Mouse (Mus musculus) spleen, embryonic (tissue): ENCODE data around the gene Rep15.

Experiments used
- CTCF ChIA-PET: fragments of 350-600 bp; sonication (Branson Sonifier 250); formaldehyde crosslinking; loops from one replicate; lab custom pipeline; 2022; lab: Charles Lee

The Rep15 gene

GRCm38 (mm10) chr6:147032303-147032925 lies at the start of gene Rep15:
Rep15 (plus strand) TSS chr6:147032584.
- CTCF ChIA-PET, result no interaction called here

- CTCF ChIA-PET, result no interaction called here
Measured at GRCm38 (mm10) chr6:146984569-146984968, 47.8 kb upstream of the Rep15 start.

GRCm38 (mm10) chr6:146994236-146994635 lies 38.1 kb upstream of the Rep15 start:
- CTCF ChIA-PET, result interaction anchor here (0.7 to 0.8 kb wide), 2 partner anchors 30 to 131 kb away, joined by 3 read pairs; no protein-coding TSS in a partner anchor

GRCm38 (mm10) chr6:146995391-146995790 lies 37.0 kb upstream of the Rep15 start:
- CTCF ChIA-PET, result no interaction called here

- CTCF ChIA-PET, result no interaction called here
Measured at GRCm38 (mm10) chr6:146995878-146996277, 36.5 kb upstream of the Rep15 start.

GRCm38 (mm10) chr6:146997006-146997405 lies 35.4 kb upstream of the Rep15 start:
- CTCF ChIA-PET, result no interaction called here

GRCm38 (mm10) chr6:146998710-146999109 lies 33.7 kb upstream of the Rep15 start:
- CTCF ChIA-PET, result interaction anchor here (0.7 kb wide), 1 partner anchor 142 kb away, joined by 3 read pairs; no protein-coding TSS in a partner anchor

GRCm38 (mm10) chr6:146999302-146999701 lies 33.1 kb upstream of the Rep15 start:
- CTCF ChIA-PET, result no interaction called here

GRCm38 (mm10) chr6:146999755-147000154 lies 32.6 kb upstream of the Rep15 start:
- CTCF ChIA-PET, result interaction anchor here (0.7 kb wide), 1 partner anchor 123 kb away, joined by 5 read pairs; no protein-coding TSS in a partner anchor

GRCm38 (mm10) chr6:147008148-147008547 lies 24.2 kb upstream of the Rep15 start:
- CTCF ChIA-PET, result no interaction called here

GRCm38 (mm10) chr6:147010358-147010757 lies 22.0 kb upstream of the Rep15 start:
- CTCF ChIA-PET, result no interaction called here

- CTCF ChIA-PET, result interaction anchor here (1.0 kb wide), 1 partner anchor 22 kb away, joined by 6 read pairs; no protein-coding TSS in a partner anchor
Measured at GRCm38 (mm10) chr6:147010811-147011520, 21.4 kb upstream of the Rep15 start.

- CTCF ChIA-PET, result interaction anchor here (1.0 kb wide), 1 partner anchor 22 kb away, joined by 6 read pairs; no protein-coding TSS in a partner anchor
Measured at GRCm38 (mm10) chr6:147011555-147011954, 20.8 kb upstream of the Rep15 start.

- CTCF ChIA-PET, result no interaction called here
Measured at GRCm38 (mm10) chr6:147011977-147012376, 20.4 kb upstream of the Rep15 start.

GRCm38 (mm10) chr6:147013546-147013945 lies 18.8 kb upstream of the Rep15 start:
- CTCF ChIA-PET, result interaction anchor here (0.6 kb wide), 1 partner anchor 74 kb away, joined by 4 read pairs; no protein-coding TSS in a partner anchor

- CTCF ChIA-PET, result interaction anchor here (0.6 kb wide), 1 partner anchor 84 kb away, joined by 3 read pairs; no protein-coding TSS in a partner anchor
Measured at GRCm38 (mm10) chr6:147017906-147018305, 14.5 kb upstream of the Rep15 start.

GRCm38 (mm10) chr6:147018364-147018763 lies 14.0 kb upstream of the Rep15 start:
- CTCF ChIA-PET, result interaction anchor here (0.6 kb wide), 1 partner anchor 84 kb away, joined by 3 read pairs; no protein-coding TSS in a partner anchor

- CTCF ChIA-PET, result no interaction called here
Measured at GRCm38 (mm10) chr6:147021181-147021580, 11.2 kb upstream of the Rep15 start.

- CTCF ChIA-PET, result interaction anchor here (0.6 kb wide), 1 partner anchor 95 kb away, joined by 5 read pairs; no protein-coding TSS in a partner anchor
Measured at GRCm38 (mm10) chr6:147022375-147023132, 9.8 kb upstream of the Rep15 start.

GRCm38 (mm10) chr6:147023133-147023395 lies 9.3 kb upstream of the Rep15 start:
- CTCF ChIA-PET, result no interaction called here

- CTCF ChIA-PET, result no interaction called here
Measured at GRCm38 (mm10) chr6:147023568-147023967, 8.8 kb upstream of the Rep15 start.

- CTCF ChIA-PET, result interaction anchor here (0.6 kb wide), 1 partner anchor 30 kb away, joined by 3 read pairs; no protein-coding TSS in a partner anchor
Measured at GRCm38 (mm10) chr6:147024761-147025160, 7.6 kb upstream of the Rep15 start.
